Mouse (Mus musculus) thymus, postnatal 10 days (tissue): ENCODE data around the gene Tcf3.
A peak's percentile ranks its signal among the peaks of the same experiment; 100 is the strongest.

Experiments
- DNase-seq, 2 experiments: peaks; one replicate each; pipeline ENCODE4 v3.0.0; 2021; ENCODE audit warnings: low spot score in 2 of 2

The Tcf3 gene

GRCm38 (mm10) chr10:80437973-80438372, 4.5 kb upstream of the Tcf3 start:
- DNase-seq = no peak

- DNase-seq = peak; percentile 28 to 40
These were observed 2.8 kb upstream of the Tcf3 start for GRCm38 (mm10) chr10:80436276-80436675.

- DNase-seq = no peak
These were observed 2.3 kb upstream of the Tcf3 start for GRCm38 (mm10) chr10:80435764-80436163.

GRCm38 (mm10) chr10:80434823-80435222, 1.4 kb upstream of the Tcf3 start:
- DNase-seq = peak in 1 of 2 experiments; percentile 20

GRCm38 (mm10) chr10:80434233-80434592, 766 bp upstream of the Tcf3 start:
- DNase-seq = no peak

GRCm38 (mm10) chr10:80432936-80433512, 423 bp downstream of the Tcf3 start:
- DNase-seq = peak; percentile 64 to 66

GRCm38 (mm10) chr10:80432387-80432785, 1.1 kb downstream of the Tcf3 start:
- no peak for DNase-seq

GRCm38 (mm10) chr10:80431570-80432386, 1.7 kb downstream of the Tcf3 start:
- DNase-seq = peak; percentile 44 to 49

GRCm38 (mm10) chr10:80430375-80430980, 3.0 kb downstream of the Tcf3 start:
- peak in 1 of 2 experiments; percentile 50 for DNase-seq

- DNase-seq = no peak
These were observed 3.6 kb downstream of the Tcf3 start for GRCm38 (mm10) chr10:80429800-80430199.

- no peak for DNase-seq
These were observed 8.4 kb downstream of the Tcf3 start for GRCm38 (mm10) chr10:80425041-80425440.

GRCm38 (mm10) chr10:80423562-80423961, 9.9 kb downstream of the Tcf3 start:
- no peak for DNase-seq

GRCm38 (mm10) chr10:80421651-80422472, 11.6 kb downstream of the Tcf3 start:
- no peak for DNase-seq

- no peak for DNase-seq
These were observed 12.2 kb downstream of the Tcf3 start for GRCm38 (mm10) chr10:80421208-80421607.

- DNase-seq = no peak
These were observed 12.7 kb downstream of the Tcf3 start for GRCm38 (mm10) chr10:80420729-80421128.

GRCm38 (mm10) chr10:80419419-80419818, 14.0 kb downstream of the Tcf3 start:
- DNase-seq = no peak

GRCm38 (mm10) chr10:80418311-80418710, 15.1 kb downstream of the Tcf3 start:
- DNase-seq = no peak

GRCm38 (mm10) chr10:80417841-80418240, 15.6 kb downstream of the Tcf3 start:
- no peak for DNase-seq

GRCm38 (mm10) chr10:80417371-80417770, 16.1 kb downstream of the Tcf3 start:
- DNase-seq = no peak

- DNase-seq = no peak
These were observed 17.9 kb downstream of the Tcf3 start for GRCm38 (mm10) chr10:80415566-80415965.

GRCm38 (mm10) chr10:80412656-80413541, 20.5 kb downstream of the Tcf3 start:
- DNase-seq = no peak
